Comparison of ENCODE assay signal across 8 mouse cellular contexts in the genomic region with DNA sequence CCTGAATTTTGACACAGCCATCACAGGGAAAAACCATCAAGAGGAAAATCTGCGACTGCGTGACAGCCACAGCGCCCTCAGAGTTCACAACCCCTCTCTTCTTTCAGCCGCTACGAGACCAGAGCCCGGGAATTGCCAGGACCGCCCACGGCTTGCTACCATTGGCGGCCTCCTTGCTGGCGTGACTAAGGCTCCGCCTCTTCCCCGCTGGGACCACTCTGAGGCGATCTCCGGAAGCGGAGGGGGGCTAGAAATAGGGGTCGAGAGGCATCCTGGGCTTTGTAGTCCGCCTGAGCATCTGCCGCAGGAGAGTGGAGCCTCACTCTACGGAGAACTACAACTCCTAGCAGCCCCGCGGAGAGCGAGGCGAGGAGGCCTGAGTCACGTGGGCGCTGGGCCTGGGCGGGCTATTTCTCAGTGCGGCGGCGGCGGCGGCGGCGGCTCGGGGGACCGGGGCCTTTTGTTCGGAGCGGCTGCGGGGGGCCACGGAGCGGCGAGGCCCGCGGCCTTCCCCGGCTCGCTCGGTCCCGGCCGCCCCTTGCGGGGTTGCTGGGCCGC. TPM values are rescaled to one million over a fixed set of nuclear protein-coding genes. Genes with fewer than 3 reads are reported as not detected.
DNase-seq lines count a peak whose midpoint lies in the region; ATAC-seq lines count a peak whose summit lies in the region.

TSS of gene Pank3 (plus strand) at position 297 of the 558 bp plus-strand sequence.

- WGBS in heart, embryonic 14.5 days, result under 1% methylated on average over 46 of the region's 50 CpGs
- WGBS in liver, embryonic 13.5 days (ENCODE audit: insufficient replicate concordance), result under 1% methylated on average over 45 of the region's 50 CpGs
- WGBS in stomach, embryonic 16.5 days, result under 1% methylated on average over 46 of the region's 50 CpGs

- no peaks in the 10 kb centered on the region for H3K9me3 ChIP-seq in heart, embryonic 14.5 days (ENCODE audit: control insufficient read depth, low read length)
- no peaks in the 10 kb centered on the region for H3K9me3 ChIP-seq in liver, embryonic 13.5 days (replicated peaks)
- H3K9me3 ChIP-seq in stomach, embryonic 16.5 days (replicated peaks; ENCODE audit: control insufficient read depth, low read length), result no peaks in the 10 kb centered on the region

- peak within 1 kb of the TSS; percentile 84 to 98 for H3K27ac ChIP-seq in heart, embryonic 14.5 days (replicated peaks in 1 of 2; ENCODE audit: control insufficient read depth in 1 of 2, insufficient read depth in 1 of 2, low read depth in 2 of 2, low read length in 2 of 2)
- peak within 1 kb of the TSS; percentile 79 for H3K27ac ChIP-seq in liver, embryonic 13.5 days
- peak within 1 kb of the TSS; percentile 95 for H3K27ac ChIP-seq in stomach, embryonic 16.5 days (ENCODE audit: low read length)

- peak; percentile 98 for ATAC-seq in CD4-positive, CD25-positive, alpha-beta regulatory T cell, adult 4 months
- ATAC-seq in heart, embryonic 14.5 days (ENCODE audit: insufficient number of reproducible peaks, insufficient read depth, low FRiP score, low read depth), result peak; percentile 99
- peak; percentile 96 for ATAC-seq in liver, embryonic 13.5 days (ENCODE audit: low read depth)
- peak; percentile 100 for ATAC-seq in stomach, embryonic 16.5 days (ENCODE audit: insufficient read depth, low FRiP score)

- H3K4me1 ChIP-seq in heart, embryonic 14.5 days (ENCODE audit: control insufficient read depth in 2 of 2, insufficient read depth in 2 of 2, low read length in 2 of 2), result peaks cover 0 to 8% of the 10 kb centered on the region in 2 experiments; a peak in 3 of 4 replicates
- peaks cover 42% of the 10 kb centered on the region for H3K4me1 ChIP-seq in liver, embryonic 13.5 days (replicated peaks)
- H3K4me1 ChIP-seq in stomach, embryonic 16.5 days (ENCODE audit: control insufficient read depth, insufficient read depth, low read length), result peaks cover 10% of the 10 kb centered on the region

- peak; percentile 67 for DNase-seq in c-Kit-negative CD71-positive TER-119-positive erythroid progenitor cells, embryonic 14.5 days (ENCODE audit: low read depth, low spot score)
- DNase-seq in fibroblast of lung, adult 2 months (ENCODE audit: low read depth), result peak; percentile 98
- peak; percentile 98 for DNase-seq in kidney, postnatal 14 days
- peak; percentile 92 for DNase-seq in liver, embryonic 13.5 days
- DNase-seq in neural tube, embryonic 10.5 days (ENCODE audit: extremely low spot score, low spot score), result peak; percentile 96

- no peaks in the 10 kb centered on the region for H3K27me3 ChIP-seq in heart, embryonic 14.5 days (ENCODE audit: control insufficient read depth, insufficient read depth, low read length)
- H3K27me3 ChIP-seq in liver, embryonic 13.5 days, result no peaks in the 10 kb centered on the region
- no peaks in the 10 kb centered on the region for H3K27me3 ChIP-seq in stomach, embryonic 16.5 days (ENCODE audit: control insufficient read depth, insufficient read depth, low read length)

- H3K9ac ChIP-seq in heart, embryonic 14.5 days (ENCODE audit: low read length), result peak within 1 kb of the TSS; percentile 88
- peak within 1 kb of the TSS; percentile 81 for H3K9ac ChIP-seq in liver, embryonic 13.5 days
- H3K9ac ChIP-seq in stomach, embryonic 16.5 days (ENCODE audit: low read length), result peak within 1 kb of the TSS; percentile 98

- peak within 1 kb of the TSS; percentile 75 to 100 for H3K4me3 ChIP-seq in heart, embryonic 14.5 days (ENCODE audit: control insufficient read depth in 1 of 2, insufficient read depth in 1 of 2, low read depth in 1 of 2, low read length in 2 of 2)
- H3K4me3 ChIP-seq in liver, embryonic 13.5 days (replicated peaks), result peak within 1 kb of the TSS; percentile 84
- H3K4me3 ChIP-seq in stomach, embryonic 16.5 days (replicated peaks; ENCODE audit: low read length), result peak within 1 kb of the TSS; percentile 99

- H3K4me2 ChIP-seq in heart, embryonic 14.5 days (ENCODE audit: low read length), result peak within 1 kb of the TSS; percentile 82
- peak within 1 kb of the TSS; percentile 82 for H3K4me2 ChIP-seq in liver, embryonic 13.5 days
- H3K4me2 ChIP-seq in stomach, embryonic 16.5 days (ENCODE audit: low read depth, low read length), result peak within 1 kb of the TSS; percentile 82

- no peaks in the 10 kb centered on the region for H3K36me3 ChIP-seq in heart, embryonic 14.5 days (ENCODE audit: control insufficient read depth, insufficient read depth, low read length)
- 0 out of 2 replicates have a peak, but pooled peaks cover 2% of the 10 kb centered on the region for H3K36me3 ChIP-seq in liver, embryonic 13.5 days
- no peaks in the 10 kb centered on the region for H3K36me3 ChIP-seq in stomach, embryonic 16.5 days (ENCODE audit: control insufficient read depth, insufficient read depth, low read length)

RNA-seq across cellular contexts. Expression of gene Pank3, which starts in this region (rescaled TPM):
- polyA plus RNA-seq in CD4-positive, CD25-positive, alpha-beta regulatory T cell, adult 4 months (2017; shearing (Covaris generic)), result 1 to 10 TPM; 6.6 to 8.9 TPM
- polyA plus RNA-seq in heart, embryonic 14.5 days (2014; fragmentation: Nextera tagmentation; extraction: Ambion mirVana), result 14.3 and 14.7 TPM in 2 replicates
- polyA plus RNA-seq in liver, embryonic 13.5 days (2015; fragmentation: Nextera tagmentation; extraction: Ambion mirVana), result 4.1 and 5.1 TPM in 2 replicates
- polyA plus RNA-seq in stomach, embryonic 16.5 days (2015; fragmentation: Nextera tagmentation; extraction: Ambion mirVana), result 15.4 and 16.5 TPM in 2 replicates

Comparison
In these comparisons a context has a peak if more than half of its experiments do, and no peak if none do; other contexts are left out.
1. Peak in every context shown above with its lines: DNase-seq, ATAC-seq, H3K4me3 ChIP-seq and H3K27ac ChIP-seq.